Mouse (Mus musculus): ENCODE data around the gene N4bp2l2. TPM values are rescaled to one million over a fixed set of nuclear protein-coding genes. Genes with fewer than 3 reads are reported as not detected.

Gene N4bp2l2
- polyA plus RNA-seq, 1 experiment from 2014 or later = 29.5 TPM

Other genes with a start within 250 kb of the N4bp2l2 start
- gene Zar1l, start 148.0 kb downstream of the N4bp2l2 start, polyA plus RNA-seq (2016; fragmentation: Nextera tagmentation; extraction: Ambion mirVana) = not detected in 2 replicates
- 26.0 and 26.8 TPM in 2 replicates for gene Brca2, start 143.6 kb downstream of the N4bp2l2 start, polyA plus RNA-seq (2016; fragmentation: Nextera tagmentation; extraction: Ambion mirVana)
- gene N4bp2l1, start 69.0 kb downstream of the N4bp2l2 start, polyA plus RNA-seq (2016; fragmentation: Nextera tagmentation; extraction: Ambion mirVana) = 9.3 and 9.4 TPM in 2 replicates
- 16.4 and 16.7 TPM in 2 replicates for gene Pds5b, start 7.6 kb upstream of the N4bp2l2 start, polyA plus RNA-seq (2016; fragmentation: Nextera tagmentation; extraction: Ambion mirVana)